Mouse (Mus musculus): ENCODE results near the gene Smyd1. TPM values are rescaled to one million over a fixed set of nuclear protein-coding genes. Genes with fewer than 3 reads are reported as not detected.

The Smyd1 gene
- polyA plus RNA-seq, 1 experiment from 2014 or later: 0.21 TPM

DNA sequence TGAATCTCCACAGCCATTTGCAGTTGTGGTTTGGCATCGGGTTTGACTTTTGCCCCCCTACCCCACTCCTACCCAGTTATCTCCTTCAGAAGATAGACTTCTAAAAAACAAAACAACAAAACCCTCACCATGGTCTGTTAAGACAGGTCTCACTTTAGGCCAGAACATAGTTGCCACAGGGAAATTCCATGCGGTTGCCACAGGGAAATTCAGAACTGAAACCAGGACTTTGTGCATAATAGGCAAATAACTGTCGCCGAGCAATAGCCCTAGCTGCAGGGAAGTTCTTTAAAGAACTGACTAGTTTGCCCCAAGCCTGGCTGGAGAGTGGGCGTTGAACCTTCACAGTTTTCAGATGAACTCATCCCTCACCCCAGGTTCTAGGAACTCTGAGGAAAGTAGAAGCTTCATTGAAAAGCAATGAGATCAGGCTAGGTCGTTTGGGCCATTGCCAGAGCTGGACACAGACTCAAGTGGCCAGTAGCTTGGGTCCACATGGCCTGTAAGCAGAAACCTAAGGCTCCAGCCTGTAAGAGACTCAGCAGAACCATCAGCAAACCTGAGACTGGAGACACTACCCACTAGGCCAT lies 128.8 kb downstream of the Smyd1 start:
- Histone ChIP-seq H3K4me1 (ENCODE audit: control insufficient read depth, insufficient read depth, low read depth, low read length) (no peaks in the 10 kb centered on the region), H3K4me2 (ENCODE audit: low read length) (no peak overlapping the region), H3K27ac (ENCODE audit: low read depth, low read length) (no peak overlapping the region), H3K27me3 (replicated peaks; ENCODE audit: control insufficient read depth, insufficient read depth, low read length) (no peaks in the 10 kb centered on the region), H3K9me3 (ENCODE audit: control insufficient read depth, low read length) (no peaks in the 10 kb centered on the region), H3K9ac (ENCODE audit: low read depth, low read length) (no peak overlapping the region), H3K36me3 (ENCODE audit: control insufficient read depth, insufficient read depth, low read length) (no peaks in the 10 kb centered on the region), H3K4me3 (ENCODE audit: low read length) (no peak overlapping the region)
- ATAC-seq: no peak
- WGBS: 80% methylated on average over 6 of the region's 6 CpGs

DNA sequence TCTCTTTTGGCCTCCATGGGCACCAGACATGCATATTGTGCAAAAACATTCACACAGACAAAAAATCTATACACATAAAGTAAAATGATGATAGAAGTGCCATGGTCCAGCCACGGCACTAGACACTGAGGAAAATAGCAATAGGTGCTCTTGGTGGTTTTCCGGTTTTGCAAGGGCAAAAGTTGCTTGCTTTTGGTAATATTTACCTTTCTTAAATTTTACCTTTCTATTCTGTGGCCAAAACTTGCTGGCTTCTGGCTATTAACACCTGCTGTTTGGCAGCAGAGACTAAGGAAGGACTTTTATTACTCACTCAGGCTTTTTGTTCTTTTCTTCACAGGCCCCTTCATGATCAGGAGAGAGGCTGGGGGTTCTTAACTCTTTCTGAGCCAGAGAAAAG lies 131.5 kb downstream of the Smyd1 start:
- ATAC-seq: no peak
- no peak overlapping the region for H3K4me2 ChIP-seq (ENCODE audit: low read length)
- no peaks in the 10 kb centered on the region for H3K9me3 ChIP-seq (ENCODE audit: control insufficient read depth, low read length)
- H3K27me3 ChIP-seq (replicated peaks; ENCODE audit: control insufficient read depth, insufficient read depth, low read length): no peaks in the 10 kb centered on the region
- no peaks in the 10 kb centered on the region for H3K36me3 ChIP-seq (ENCODE audit: control insufficient read depth, insufficient read depth, low read length)
- H3K9ac ChIP-seq (ENCODE audit: low read depth, low read length): no peak overlapping the region
- no peaks in the 10 kb centered on the region for H3K4me1 ChIP-seq (ENCODE audit: control insufficient read depth, insufficient read depth, low read depth, low read length)
- H3K27ac ChIP-seq (ENCODE audit: low read depth, low read length): no peak overlapping the region
- H3K4me3 ChIP-seq (ENCODE audit: low read length): no peak overlapping the region
- WGBS: 94% methylated on average over 2 of the region's 2 CpGs

DNA sequence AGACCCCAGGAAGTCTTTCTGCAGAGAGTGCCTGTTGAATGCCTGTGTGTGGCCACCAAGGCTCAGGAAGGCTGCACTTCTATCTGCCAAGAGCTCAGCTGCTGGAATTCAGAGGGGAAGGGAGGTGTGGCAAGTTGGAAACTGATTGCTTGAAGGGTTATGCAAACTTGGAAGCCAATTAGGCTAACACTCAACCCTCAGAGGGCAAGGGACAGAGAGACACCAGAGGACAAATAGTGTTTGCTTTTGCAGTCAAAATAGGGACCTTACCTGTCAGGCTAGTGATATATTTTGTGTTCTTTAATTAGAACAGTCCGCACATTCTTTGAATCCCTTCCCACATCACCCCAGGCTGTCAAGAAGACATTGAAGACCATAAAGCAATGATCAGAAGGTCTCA lies 132.5 kb downstream of the Smyd1 start:
- ATAC-seq: no peak
- no peaks in the 10 kb centered on the region for H3K4me1 ChIP-seq (ENCODE audit: control insufficient read depth, insufficient read depth, low read depth, low read length)
- H3K36me3 ChIP-seq (ENCODE audit: control insufficient read depth, insufficient read depth, low read length): no peaks in the 10 kb centered on the region
- no peak overlapping the region for H3K4me3 ChIP-seq (ENCODE audit: low read length)
- no peaks in the 10 kb centered on the region for H3K9me3 ChIP-seq (ENCODE audit: control insufficient read depth, low read length)
- H3K27me3 ChIP-seq (replicated peaks; ENCODE audit: control insufficient read depth, insufficient read depth, low read length): no peaks in the 10 kb centered on the region
- WGBS: 81% methylated on average over 1 of the region's 1 CpGs
- no peak overlapping the region for H3K9ac ChIP-seq (ENCODE audit: low read depth, low read length)
- H3K27ac ChIP-seq (ENCODE audit: low read depth, low read length): no peak overlapping the region
- no peak overlapping the region for H3K4me2 ChIP-seq (ENCODE audit: low read length)

- no peak overlapping the region for H3K4me2 ChIP-seq (ENCODE audit: low read length)
- no peaks in the 10 kb centered on the region for H3K36me3 ChIP-seq (ENCODE audit: control insufficient read depth, insufficient read depth, low read length)
- no peak overlapping the region for H3K4me3 ChIP-seq (ENCODE audit: low read length)
- H3K27ac ChIP-seq (ENCODE audit: low read depth, low read length): no peak overlapping the region
- H3K27me3 ChIP-seq (replicated peaks; ENCODE audit: control insufficient read depth, insufficient read depth, low read length): no peaks in the 10 kb centered on the region
- no peak overlapping the region for H3K9ac ChIP-seq (ENCODE audit: low read depth, low read length)
- no peaks in the 10 kb centered on the region for H3K9me3 ChIP-seq (ENCODE audit: control insufficient read depth, low read length)
- 91% methylated on average over 7 of the region's 7 CpGs for WGBS
- ATAC-seq: no peak
- H3K4me1 ChIP-seq (ENCODE audit: control insufficient read depth, insufficient read depth, low read depth, low read length): no peaks in the 10 kb centered on the region
Observed at GRCm38 (mm10) chr6:71184941-71185604, 137.0 kb downstream of the Smyd1 start.

GRCm38 (mm10) chr6:71180596-71180995 lies 141.4 kb downstream of the Smyd1 start:
- Histone ChIP-seq H3K4me2 (ENCODE audit: low read length) (no peak overlapping the region), H3K9me3 (ENCODE audit: control insufficient read depth, low read length) (no peaks in the 10 kb centered on the region), H3K4me3 (ENCODE audit: low read length) (no peak overlapping the region), H3K9ac (ENCODE audit: low read depth, low read length) (no peak overlapping the region), H3K36me3 (ENCODE audit: control insufficient read depth, insufficient read depth, low read length) (no peaks in the 10 kb centered on the region), H3K4me1 (ENCODE audit: control insufficient read depth, insufficient read depth, low read depth, low read length) (no peaks in the 10 kb centered on the region), H3K27me3 (replicated peaks; ENCODE audit: control insufficient read depth, insufficient read depth, low read length) (no peaks in the 10 kb centered on the region), H3K27ac (ENCODE audit: low read depth, low read length) (no peak overlapping the region)
- ATAC-seq: no peak
- 98% methylated on average over 1 of the region's 1 CpGs for WGBS

DNA sequence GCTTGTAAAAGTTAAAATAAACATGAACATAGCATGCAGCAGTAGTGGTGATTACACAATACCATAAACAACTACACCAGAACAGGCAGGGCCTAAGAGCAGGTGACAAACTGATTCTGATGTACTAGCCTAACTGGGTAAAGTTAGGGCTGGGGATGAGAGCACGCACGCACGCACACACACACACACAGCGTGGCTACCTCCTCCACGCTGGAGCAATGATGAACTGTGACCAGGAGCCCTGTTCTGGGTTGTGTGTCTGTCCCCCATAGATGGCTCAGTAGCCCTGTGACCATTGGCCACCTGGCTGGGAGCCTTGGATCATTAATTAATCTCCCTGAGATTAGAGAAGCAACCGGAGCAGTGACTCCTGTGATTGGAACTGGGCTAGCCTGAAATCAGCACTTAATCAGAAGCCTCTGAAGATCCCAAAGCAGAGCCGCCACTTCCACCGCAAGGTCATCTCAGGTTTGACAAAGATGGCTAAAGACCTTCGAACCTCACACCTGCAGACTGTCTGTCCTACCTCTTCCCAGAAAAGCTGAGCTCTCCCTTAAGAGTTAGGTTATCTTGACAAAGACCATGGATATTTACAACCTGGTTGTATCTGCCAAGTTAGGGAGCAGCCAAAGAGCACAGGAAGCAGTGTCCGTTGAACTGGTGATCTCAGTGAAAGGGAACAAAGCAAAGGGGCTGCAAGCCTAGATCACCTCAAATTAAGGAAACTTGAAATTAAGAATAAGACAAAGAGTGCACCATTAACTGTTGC lies 149.0 kb downstream of the Smyd1 start:
- Histone ChIP-seq H3K9ac (ENCODE audit: low read depth, low read length) (no peak overlapping the region), H3K4me1 (ENCODE audit: control insufficient read depth, insufficient read depth, low read depth, low read length) (no peaks in the 10 kb centered on the region), H3K36me3 (ENCODE audit: control insufficient read depth, insufficient read depth, low read length) (no peaks in the 10 kb centered on the region), H3K4me2 (ENCODE audit: low read length) (no peak overlapping the region), H3K27me3 (replicated peaks; ENCODE audit: control insufficient read depth, insufficient read depth, low read length) (no peaks in the 10 kb centered on the region), H3K9me3 (ENCODE audit: control insufficient read depth, low read length) (no peaks in the 10 kb centered on the region), H3K27ac (ENCODE audit: low read depth, low read length) (no peak overlapping the region), H3K4me3 (ENCODE audit: low read length) (no peak overlapping the region)
- WGBS: 94% methylated on average over 10 of the region's 10 CpGs
- ATAC-seq: no peak

DNA sequence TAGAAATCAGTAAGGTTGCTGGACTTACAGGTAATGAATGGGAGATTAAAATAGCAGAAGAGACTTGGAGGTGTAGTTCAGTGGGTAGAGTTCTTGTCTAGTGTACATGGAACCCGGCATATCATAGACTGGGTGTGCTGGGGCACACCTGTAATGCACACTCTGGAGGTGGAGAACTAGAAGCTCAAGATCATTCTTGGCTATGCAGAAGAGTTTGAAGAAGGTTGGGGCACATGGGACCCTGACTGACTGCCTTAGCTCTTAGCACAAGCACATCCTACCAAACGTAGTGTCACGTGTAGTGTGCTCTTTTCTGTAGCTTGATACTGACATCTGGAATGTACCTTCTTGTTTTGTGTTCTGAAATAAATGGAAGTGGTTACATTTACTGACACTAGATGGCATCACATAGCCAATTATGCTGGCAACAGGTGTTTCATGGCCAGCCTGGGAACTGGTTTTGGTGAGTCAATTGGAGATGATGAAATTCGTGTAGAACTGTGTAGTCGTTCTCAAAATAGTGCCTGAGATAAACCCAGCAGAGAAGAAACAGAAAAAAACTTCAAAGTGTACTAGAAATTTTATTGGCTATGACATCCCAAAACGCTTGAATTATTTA lies 155.4 kb downstream of the Smyd1 start:
- Histone ChIP-seq H3K9ac (ENCODE audit: low read depth, low read length) (no peak overlapping the region), H3K4me1 (ENCODE audit: control insufficient read depth, insufficient read depth, low read depth, low read length) (no peaks in the 10 kb centered on the region), H3K27me3 (replicated peaks; ENCODE audit: control insufficient read depth, insufficient read depth, low read length) (no peaks in the 10 kb centered on the region), H3K4me3 (ENCODE audit: low read length) (no peak overlapping the region), H3K27ac (ENCODE audit: low read depth, low read length) (no peak overlapping the region), H3K36me3 (ENCODE audit: control insufficient read depth, insufficient read depth, low read length) (no peaks in the 10 kb centered on the region), H3K4me2 (ENCODE audit: low read length) (no peak overlapping the region), H3K9me3 (ENCODE audit: control insufficient read depth, low read length) (no peaks in the 10 kb centered on the region)
- ATAC-seq: peak; percentile 52
- 53% methylated on average over 6 of the region's 6 CpGs for WGBS

GRCm38 (mm10) chr6:71164394-71164793 lies 157.6 kb downstream of the Smyd1 start:
- no peak overlapping the region for H3K9ac ChIP-seq (ENCODE audit: low read depth, low read length)
- WGBS: 34% methylated on average over 6 of the region's 6 CpGs

More at GRCm38 (mm10) chr6:71164394-71164793, 157.6 kb downstream of the Smyd1 start:
- no peak overlapping the region for H3K27ac ChIP-seq (ENCODE audit: low read depth, low read length)
- no peaks in the 10 kb centered on the region for H3K9me3 ChIP-seq (ENCODE audit: control insufficient read depth, low read length)
- no peaks in the 10 kb centered on the region for H3K4me1 ChIP-seq (ENCODE audit: control insufficient read depth, insufficient read depth, low read depth, low read length)
- no peak overlapping the region for H3K4me3 ChIP-seq (ENCODE audit: low read length)
- H3K36me3 ChIP-seq (ENCODE audit: control insufficient read depth, insufficient read depth, low read length): no peaks in the 10 kb centered on the region
- no peak overlapping the region for H3K4me2 ChIP-seq (ENCODE audit: low read length)
- no peak for ATAC-seq
- no peaks in the 10 kb centered on the region for H3K27me3 ChIP-seq (replicated peaks; ENCODE audit: control insufficient read depth, insufficient read depth, low read length)
